Mouse (Mus musculus) stomach, embryonic 14.5 days (tissue): Measurements from ENCODE around the gene Acadl. TPM values are rescaled to one million over a fixed set of nuclear protein-coding genes. Genes with fewer than 3 reads are reported as not detected.

Experiments used
- ATAC-seq: fragments of 200-750 bp; cut with Nextera tagmentation; 2 replicates; pipeline ENCODE4 v1.8.0; 2017; ENCODE audit warnings: low read depth, moderate TSS enrichment; ENCODE audit not compliant: insufficient number of reproducible peaks, insufficient read depth, low FRiP score
- H3K27ac ChIP-seq: fragments of 300-500 bp; sonication (generic); 2 replicates; pipeline ENCODE4 v1.5.1; 2014; ENCODE audit warnings: mild to moderate bottlenecking, low read length, moderate library complexity, mixed read lengths
- H3K27me3 ChIP-seq: fragments of 300-500 bp; sonication (generic); 2 replicates; pipeline ENCODE4 v1.6.1; 2014; ENCODE audit warnings: low read length, control low read depth, mixed read lengths; ENCODE audit not compliant: control insufficient read depth, insufficient read depth
- H3K36me3 ChIP-seq: fragments of 300-500 bp; sonication (generic); 2 replicates; pipeline ENCODE4 v1.6.1; 2014; ENCODE audit warnings: mild to moderate bottlenecking, control low read depth, low read length, moderate library complexity, mixed read lengths; ENCODE audit not compliant: control insufficient read depth, insufficient read depth
- H3K4me1 ChIP-seq: fragments of 300-500 bp; sonication (generic); 2 replicates; pipeline ENCODE4 v1.6.1; 2014; ENCODE audit warnings: low read length, control low read depth, mixed read lengths; ENCODE audit not compliant: control insufficient read depth, insufficient read depth
- H3K4me2 ChIP-seq: fragments of 300-500 bp; sonication (generic); replicated peaks from 2 replicates; pipeline ENCODE4 v1.6.1; 2014; ENCODE audit warnings: low read depth, low read length, control low read depth
- H3K4me3 ChIP-seq: fragments of 300-500 bp; sonication (generic); 2 replicates; pipeline ENCODE4 v1.5.1; 2014; ENCODE audit warnings: low read depth, low read length, control low read depth
- H3K9ac ChIP-seq: fragments of 300-500 bp; sonication (generic); replicated peaks from 2 replicates; pipeline ENCODE4 v1.6.1; 2014; ENCODE audit warnings: low read depth, mild to moderate bottlenecking, control low read depth, low read length, moderate library complexity, mixed read lengths
- H3K9me3 ChIP-seq: fragments of 300-500 bp; sonication (generic); 2 replicates; pipeline ENCODE4 v1.6.1; 2016; ENCODE audit warnings: low read depth, low read length, control low read depth; ENCODE audit not compliant: control insufficient read depth
- WGBS: fragments of 180-500 bp; shearing (Covaris S2); extraction: QIAGEN DNeasy Blood & Tissue Kit; methylation state at CpG from one replicate; pipeline ENCODE4 v1.1.7; 2014; 5-methylcytosine and 5-hydroxymethylcytosine counted together
- polyA plus RNA-seq: library from polyadenylated mRNA; unstranded; fragments of >200 nt; fragmentation: Nextera tagmentation; extraction: Ambion mirVana; gene quantifications from 2 replicates; pipeline ENCODE4 v1.2.1, GENCODE M21; 2014

Acadl gene
- 100 and 114 TPM in 2 replicates for polyA plus RNA-seq

GRCm38 (mm10) chr1:66862712-66863511 is at the start of gene Acadl:
TSS of gene Acadl (minus strand) at chr1:66863277.
- ATAC-seq = peak; percentile 93
- Histone ChIP-seq H3K36me3 (no peaks in the 10 kb centered on the region), H3K9me3 (no peaks in the 10 kb centered on the region), H3K9ac (peak within 1 kb of the TSS; percentile 81), H3K4me1 (0 out of 2 replicates have a peak, but pooled peaks cover 4% of the 10 kb centered on the region), H3K4me3 (peak within 1 kb of the TSS; percentile 89), H3K27ac (peak within 1 kb of the TSS; percentile 81), H3K4me2 (peak within 1 kb of the TSS; percentile 51), H3K27me3 (no peaks in the 10 kb centered on the region)
- WGBS = under 1% methylated on average over 73 of the region's 85 CpGs

DNA sequence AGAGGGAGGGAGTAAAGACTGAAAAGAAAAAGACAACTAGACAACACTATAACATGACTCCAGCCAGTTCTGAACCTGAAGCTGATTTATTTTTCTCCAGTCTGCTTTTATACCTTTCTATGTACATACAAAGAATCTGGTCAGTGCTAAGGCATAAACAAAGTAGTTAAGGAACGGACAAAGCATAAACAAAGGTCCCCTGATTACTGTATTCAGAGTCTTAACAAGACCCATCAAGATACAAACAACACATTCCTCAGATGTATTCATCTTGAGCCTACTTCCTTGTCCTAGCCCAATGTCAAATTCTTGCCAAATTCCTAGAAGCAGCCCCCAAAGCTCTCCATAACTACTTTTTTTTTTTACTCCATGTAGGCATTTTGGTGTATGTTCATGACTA is 49.2 kb upstream of the Acadl start:
- Histone ChIP-seq H3K4me3 (no peak overlapping the region), H3K4me1 (no peaks in the 10 kb centered on the region), H3K4me2 (no peak overlapping the region), H3K9me3 (peaks cover 4% of the 10 kb centered on the region; the same call in 1 of the 2 replicates), H3K36me3 (no peaks in the 10 kb centered on the region), H3K27me3 (no peaks in the 10 kb centered on the region), H3K27ac (no peak overlapping the region), H3K9ac (no peak overlapping the region)
- no peak for ATAC-seq
- WGBS = 50% methylated on average over 1 of the region's 1 CpGs

DNA sequence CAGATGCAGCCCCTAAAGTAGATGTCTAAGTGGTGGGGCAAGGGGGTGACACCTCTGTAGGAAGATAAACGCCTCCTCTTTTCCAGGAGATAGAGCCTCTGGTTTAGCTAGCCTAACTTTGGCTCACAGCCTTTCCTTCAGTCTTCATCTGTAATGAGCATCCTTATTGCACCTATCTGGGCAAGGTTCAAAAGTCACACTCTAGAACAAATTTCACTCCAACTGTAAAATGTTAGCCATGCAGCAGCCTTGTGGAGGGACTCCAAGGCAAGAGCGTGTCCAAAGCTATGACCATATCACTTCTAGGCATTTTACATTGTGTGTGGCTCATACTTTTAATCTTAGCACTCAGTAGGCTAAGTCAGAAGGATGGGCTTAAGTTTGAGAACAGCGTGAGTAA is 39.5 kb upstream of the Acadl start:
- H3K4me1 ChIP-seq = no peaks in the 10 kb centered on the region
- H3K4me3 ChIP-seq = no peak overlapping the region
- no peaks in the 10 kb centered on the region for H3K9me3 ChIP-seq
- WGBS = 86% methylated on average over 3 of the region's 3 CpGs
- no peaks in the 10 kb centered on the region for H3K27me3 ChIP-seq
- no peaks in the 10 kb centered on the region for H3K36me3 ChIP-seq
- no peak overlapping the region for H3K4me2 ChIP-seq
- ATAC-seq = no peak
- no peak overlapping the region for H3K27ac ChIP-seq
- H3K9ac ChIP-seq = no peak overlapping the region

DNA sequence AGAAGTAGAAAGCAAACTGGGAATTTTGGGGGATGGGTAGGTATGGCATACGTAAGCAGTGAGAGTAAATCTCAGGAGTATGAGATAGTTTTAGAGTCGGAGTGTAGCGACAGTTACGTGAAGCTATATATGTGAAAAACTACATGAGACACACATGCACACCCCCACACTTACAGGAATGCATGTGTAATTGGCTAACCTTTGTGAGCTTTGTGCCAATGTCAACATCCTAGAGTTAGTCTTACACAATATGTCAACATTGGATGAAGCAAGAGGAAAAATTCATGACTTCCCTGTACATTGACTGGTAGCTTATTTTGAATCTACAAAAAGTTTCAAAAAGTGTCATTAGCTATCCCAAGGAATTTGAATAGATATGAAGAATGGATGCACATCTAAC is 37.9 kb upstream of the Acadl start:
- no peaks in the 10 kb centered on the region for H3K36me3 ChIP-seq
- H3K4me2 ChIP-seq = no peak overlapping the region
- H3K9ac ChIP-seq = no peak overlapping the region
- no peaks in the 10 kb centered on the region for H3K27me3 ChIP-seq
- no peaks in the 10 kb centered on the region for H3K4me1 ChIP-seq
- no peak overlapping the region for H3K4me3 ChIP-seq
- H3K27ac ChIP-seq = no peak overlapping the region
- peak; percentile 73; the same call in 1 of the 2 replicates for ATAC-seq
- WGBS = 84% methylated on average over 4 of the region's 4 CpGs
- no peaks in the 10 kb centered on the region for H3K9me3 ChIP-seq

- Histone ChIP-seq H3K9ac (no peak overlapping the region), H3K4me3 (no peak overlapping the region), H3K4me2 (no peak overlapping the region), H3K36me3 (no peaks in the 10 kb centered on the region), H3K27me3 (no peaks in the 10 kb centered on the region), H3K4me1 (no peaks in the 10 kb centered on the region), H3K9me3 (no peaks in the 10 kb centered on the region), H3K27ac (no peak overlapping the region)
- no peak for ATAC-seq
- WGBS = 77% methylated on average over 7 of the region's 7 CpGs
Measured at GRCm38 (mm10) chr1:66898261-66898660, 35.2 kb upstream of the Acadl start.

- H3K4me3 ChIP-seq = no peak overlapping the region
- peak overlapping the region; percentile 26 for H3K4me2 ChIP-seq
- no peaks in the 10 kb centered on the region for H3K36me3 ChIP-seq
- ATAC-seq = peak; percentile 47; the same call in 1 of the 2 replicates
- H3K9ac ChIP-seq = no peak overlapping the region
- WGBS = 47% methylated on average over 5 of the region's 5 CpGs
- H3K27ac ChIP-seq = no peak overlapping the region
- H3K4me1 ChIP-seq = no peaks in the 10 kb centered on the region
- H3K9me3 ChIP-seq = no peaks in the 10 kb centered on the region
- H3K27me3 ChIP-seq = no peaks in the 10 kb centered on the region
Measured at GRCm38 (mm10) chr1:66896556-66896955, 33.5 kb upstream of the Acadl start.

DNA sequence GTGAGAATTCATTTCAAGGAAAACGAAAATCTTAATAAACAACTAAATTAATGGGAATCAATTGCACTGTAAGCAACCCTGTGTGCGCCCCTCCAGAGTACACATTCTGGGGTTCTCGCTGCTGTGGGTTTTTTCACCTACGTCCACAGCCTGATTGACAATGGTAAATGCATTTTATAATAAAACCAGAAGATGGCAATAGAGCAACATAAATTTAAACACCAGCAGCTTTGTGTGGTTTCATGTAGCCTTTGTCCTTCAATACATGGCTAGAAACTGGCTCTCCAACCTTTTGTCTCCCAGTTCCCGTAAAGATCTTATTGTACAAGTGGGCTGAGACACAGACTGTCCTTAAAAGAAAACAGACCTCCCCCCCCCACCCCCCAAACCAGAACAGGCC is 33.0 kb upstream of the Acadl start:
- Histone ChIP-seq H3K4me2 (peak overlapping the region; percentile 26), H3K36me3 (no peaks in the 10 kb centered on the region), H3K27ac (no peak overlapping the region), H3K4me1 (no peaks in the 10 kb centered on the region), H3K9me3 (no peaks in the 10 kb centered on the region), H3K9ac (no peak overlapping the region), H3K4me3 (no peak overlapping the region), H3K27me3 (no peaks in the 10 kb centered on the region)
- ATAC-seq = peak; percentile 79
- WGBS = 34% methylated on average over 5 of the region's 5 CpGs

- Histone ChIP-seq H3K27ac (no peak overlapping the region), H3K27me3 (no peaks in the 10 kb centered on the region), H3K36me3 (no peaks in the 10 kb centered on the region), H3K9me3 (no peaks in the 10 kb centered on the region), H3K4me2 (peak overlapping the region; percentile 26), H3K9ac (no peak overlapping the region), H3K4me3 (no peak overlapping the region), H3K4me1 (no peaks in the 10 kb centered on the region)
- ATAC-seq = peak; percentile 73
Measured at GRCm38 (mm10) chr1:66895837-66896118, 32.7 kb upstream of the Acadl start.
